Mouse (Mus musculus) liver, adult 2 months (tissue): Measurements from ENCODE around the gene Mgst2.

Source experiments
- CTCF ChIP-seq: fragments of 200-500 bp; IDR thresholded peaks from 2 replicates; pipeline ENCODE4 v1.5.1; 2011; ENCODE audit warnings: low read depth, low read length, control low read depth
- POLR2A ChIP-seq: fragments of 200-500 bp; IDR thresholded peaks from 2 replicates; pipeline ENCODE4 v1.6.1; 2011; ENCODE audit warnings: low read length, control low read depth; ENCODE audit not compliant: insufficient read depth; ENCODE audit errors: extremely low read depth

GRCm38 (mm10) chr3:51694576-51694975 lies 34.4 kb downstream of the Mgst2 start:
- TF ChIP-seq CTCF (no peak), POLR2A (no peak)
